Mouse (Mus musculus) hindbrain, embryonic 11.5 days (tissue): ENCODE measurements around the gene Nr4a3. TPM values are rescaled to one million over a fixed set of nuclear protein-coding genes. Genes with fewer than 3 reads are reported as not detected.

Experiments used
- ATAC-seq: fragments of 200-750 bp; cut with Nextera tagmentation; 2 replicates; pipeline ENCODE4 v1.8.0; 2017; ENCODE audit warnings: mild to moderate bottlenecking, moderate TSS enrichment, moderate library complexity; ENCODE audit not compliant: low FRiP score
- DNase-seq: peaks from one replicate; pipeline ENCODE4 v3.0.0-alpha.2; 2015; ENCODE audit warnings: low spot score
- H3K27ac ChIP-seq: fragments of 300-500 bp; sonication (generic); 2 replicates; pipeline ENCODE4 v1.5.1; 2014; ENCODE audit warnings: mild to moderate bottlenecking, low read depth, low read length
- H3K27me3 ChIP-seq: fragments of 300-500 bp; sonication (generic); 2 replicates; pipeline ENCODE4 v1.6.1; 2014; ENCODE audit warnings: mild to moderate bottlenecking, low read length, moderate library complexity, mixed read lengths; ENCODE audit not compliant: control insufficient read depth, insufficient read depth
- H3K36me3 ChIP-seq: fragments of 300-500 bp; sonication (generic); 2 replicates; pipeline ENCODE4 v1.6.1; 2014; ENCODE audit warnings: mild to moderate bottlenecking, low read length, moderate library complexity, mixed read lengths; ENCODE audit not compliant: control insufficient read depth, insufficient read depth
- H3K4me1 ChIP-seq: fragments of 300-500 bp; sonication (generic); replicated peaks from 2 replicates; pipeline ENCODE4 v1.6.1; 2014; ENCODE audit warnings: low read length, mixed read lengths; ENCODE audit not compliant: control insufficient read depth, insufficient read depth
- H3K4me2 ChIP-seq: fragments of 300-500 bp; sonication (generic); replicated peaks from 2 replicates; pipeline ENCODE4 v1.6.1; 2014; ENCODE audit warnings: mild to moderate bottlenecking, low read depth, low read length
- H3K4me3 ChIP-seq: fragments of 300-500 bp; sonication (generic); 2 replicates; pipeline ENCODE4 v1.5.1; 2014; ENCODE audit warnings: low read depth, low read length
- H3K9ac ChIP-seq: fragments of 300-500 bp; sonication (generic); 2 replicates; pipeline ENCODE4 v1.6.1; 2014; ENCODE audit warnings: low read depth, low read length
- H3K9me3 ChIP-seq: fragments of 300-500 bp; sonication (generic); 2 replicates; pipeline ENCODE4 v1.6.1; 2016; ENCODE audit warnings: low read length; ENCODE audit not compliant: control insufficient read depth
- WGBS: fragments of 180-500 bp; shearing (Covaris S2); extraction: QIAGEN DNeasy Blood & Tissue Kit; methylation state at CpG from one replicate; pipeline ENCODE4 v1.1.7; 2014; 5-methylcytosine and 5-hydroxymethylcytosine counted together
- polyA plus RNA-seq: library from polyadenylated mRNA; unstranded; fragments of >200 nt; fragmentation: Nextera tagmentation; extraction: Ambion mirVana; gene quantifications from 2 replicates; pipeline ENCODE4 v1.2.1, GENCODE M21; 2014

Gene Nr4a3
- polyA plus RNA-seq, 1 experiment from 2014 or later, result 1.7 TPM

GRCm38 (mm10) chr4:48108591-48108990 lies 63.6 kb downstream of the Nr4a3 start:
- Histone ChIP-seq H3K4me1 (no peaks in the 10 kb centered on the region), H3K9me3 (no peaks in the 10 kb centered on the region), H3K27me3 (no peaks in the 10 kb centered on the region), H3K4me3 (no peak overlapping the region), H3K36me3 (no peaks in the 10 kb centered on the region), H3K27ac (no peak overlapping the region), H3K4me2 (no peak overlapping the region), H3K9ac (no peak overlapping the region)
- WGBS, result 86% methylated on average over 2 of the region's 2 CpGs
- DNase-seq (no peak), ATAC-seq (no peak)

- H3K27me3 ChIP-seq, result no peaks in the 10 kb centered on the region
- H3K4me1 ChIP-seq, result no peaks in the 10 kb centered on the region
- WGBS, result 93% methylated on average over 3 of the region's 3 CpGs
- H3K27ac ChIP-seq, result no peak overlapping the region
- H3K4me3 ChIP-seq, result no peak overlapping the region
- no peak overlapping the region for H3K4me2 ChIP-seq
- DNase-seq, result no peak
- no peak for ATAC-seq
- H3K36me3 ChIP-seq, result no peaks in the 10 kb centered on the region
- no peaks in the 10 kb centered on the region for H3K9me3 ChIP-seq
- H3K9ac ChIP-seq, result no peak overlapping the region
These were observed 65.4 kb downstream of the Nr4a3 start for GRCm38 (mm10) chr4:48110331-48110730.

GRCm38 (mm10) chr4:48116191-48116590 lies 71.2 kb downstream of the Nr4a3 start:
- no peak overlapping the region for H3K9ac ChIP-seq
- DNase-seq, result peak; percentile 6
- WGBS, result 60% methylated on average over 4 of the region's 4 CpGs

GRCm38 (mm10) chr4:48124416-48124772 lies 79.4 kb downstream of the Nr4a3 start:
- Histone ChIP-seq H3K36me3 (no peaks in the 10 kb centered on the region), H3K27me3 (no peaks in the 10 kb centered on the region), H3K4me1 (no peaks in the 10 kb centered on the region), H3K4me3 (peak overlapping the region; percentile 70), H3K27ac (no peak overlapping the region), H3K4me2 (peak overlapping the region; percentile 95), H3K9me3 (no peaks in the 10 kb centered on the region), H3K9ac (no peak overlapping the region; the same call in 1 of the 2 replicates)
- DNase-seq (no peak), ATAC-seq (peak; percentile 86)
- WGBS, result 4% methylated on average over 9 of the region's 9 CpGs

More at GRCm38 (mm10) chr4:48116191-48116590, 71.2 kb downstream of the Nr4a3 start:
- Histone ChIP-seq H3K9me3 (no peaks in the 10 kb centered on the region), H3K4me2 (no peak overlapping the region), H3K4me1 (no peaks in the 10 kb centered on the region), H3K36me3 (no peaks in the 10 kb centered on the region), H3K4me3 (no peak overlapping the region), H3K27me3 (no peaks in the 10 kb centered on the region), H3K27ac (no peak overlapping the region)
- no peak for ATAC-seq

- peak within 1 kb of the TSS; percentile 95 for H3K4me2 ChIP-seq
- no peaks in the 10 kb centered on the region for H3K9me3 ChIP-seq
- peak; percentile 99 for ATAC-seq
- no peaks in the 10 kb centered on the region for H3K27me3 ChIP-seq
- peak within 1 kb of the TSS; percentile 88 for H3K9ac ChIP-seq
- H3K4me3 ChIP-seq, result peak within 1 kb of the TSS; percentile 70
- no peaks in the 10 kb centered on the region for H3K36me3 ChIP-seq
- WGBS, result 2% methylated on average over 58 of the region's 58 CpGs
- no peaks in the 10 kb centered on the region for H3K4me1 ChIP-seq
- peak; percentile 92 for DNase-seq
- no peak within 1 kb of the TSS for H3K27ac ChIP-seq
These were observed 80.0 kb downstream of the Nr4a3 start, which contains the start of gene Stx17 for GRCm38 (mm10) chr4:48124773-48125469. Gene Stx17, plus strand, starts transcription at chr4:48124915.

GRCm38 (mm10) chr4:48130314-48130713 lies 85.4 kb downstream of the Nr4a3 start:
- Histone ChIP-seq H3K27me3 (no peaks in the 10 kb centered on the region), H3K9ac (no peak overlapping the region), H3K9me3 (no peaks in the 10 kb centered on the region), H3K36me3 (no peaks in the 10 kb centered on the region), H3K27ac (no peak overlapping the region), H3K4me3 (no peak overlapping the region), H3K4me1 (no peaks in the 10 kb centered on the region), H3K4me2 (no peak overlapping the region)
- 92% methylated on average over 6 of the region's 6 CpGs for WGBS
- DNase-seq, result no peak
- ATAC-seq, result no peak

GRCm38 (mm10) chr4:48131606-48132005 lies 86.7 kb downstream of the Nr4a3 start:
- Histone ChIP-seq H3K9me3 (no peaks in the 10 kb centered on the region), H3K9ac (no peak overlapping the region), H3K27ac (no peak overlapping the region), H3K27me3 (no peaks in the 10 kb centered on the region), H3K4me2 (no peak overlapping the region), H3K4me3 (no peak overlapping the region), H3K4me1 (no peaks in the 10 kb centered on the region), H3K36me3 (no peaks in the 10 kb centered on the region)
- whole genome bisulfite sequencing, result 93% methylated on average over 9 of the region's 9 CpGs
- DNase-seq (no peak), ATAC-seq (no peak)

GRCm38 (mm10) chr4:48132721-48133120 lies 87.8 kb downstream of the Nr4a3 start:
- Histone ChIP-seq H3K36me3 (no peaks in the 10 kb centered on the region), H3K9me3 (no peaks in the 10 kb centered on the region), H3K27ac (no peak overlapping the region), H3K27me3 (no peaks in the 10 kb centered on the region), H3K4me1 (no peaks in the 10 kb centered on the region), H3K4me3 (no peak overlapping the region), H3K4me2 (no peak overlapping the region), H3K9ac (no peak overlapping the region)
- ATAC-seq, result no peak
- WGBS, result 90% methylated on average over 3 of the region's 3 CpGs
- no peak for DNase-seq
